Mouse (Mus musculus) CD8-positive naive resting alpha-beta T cell, adult 2 months (primary cell): Measurements from ENCODE around the gene Irgm2.
"Not testable (repeated sequence)": the region's sequence is repeated elsewhere in the genome, so short reads cannot be mapped to it uniquely, and the experiment has no call there.

Experiments used
- DNase-seq, 2 experiments: peaks; one replicate each; pipeline ENCODE4 v3.0.0; 2022; ENCODE audit warnings: low read depth in 2 of 2, low spot score in 2 of 2

Irgm2 gene

DNA sequence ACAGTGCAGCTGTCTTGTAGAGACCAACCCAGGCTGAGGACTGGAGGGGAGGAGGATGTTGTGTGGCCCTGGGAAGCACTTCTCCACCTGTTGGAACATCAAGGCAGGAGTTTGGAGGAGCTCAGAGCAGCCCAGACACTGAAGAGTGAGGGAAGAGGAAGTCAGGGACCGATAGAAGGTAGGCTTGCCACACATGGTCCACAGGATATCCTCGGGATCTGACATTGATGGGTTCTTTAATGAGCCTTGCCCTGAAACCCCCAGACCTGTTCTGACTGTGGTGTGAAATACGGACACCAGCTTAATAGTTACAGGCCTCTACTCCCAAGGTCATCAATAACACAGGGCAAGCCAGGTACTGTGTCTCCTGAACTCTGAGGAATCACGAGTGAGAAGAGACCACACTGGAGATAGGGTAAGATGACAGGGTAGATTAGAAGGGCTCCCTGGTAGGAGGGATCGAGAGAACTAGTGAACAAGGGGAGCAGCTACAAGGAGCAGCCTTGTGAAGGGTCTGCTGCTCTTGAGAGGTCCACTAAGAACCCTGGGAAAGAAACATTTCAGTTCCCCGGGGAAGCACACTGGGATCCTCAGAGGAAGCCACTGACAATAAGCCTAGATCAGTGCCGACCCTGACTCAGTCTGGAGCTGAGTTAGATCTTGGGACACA lies 14.4 kb downstream of the Irgm2 start:
- no peak for DNase-seq

DNA sequence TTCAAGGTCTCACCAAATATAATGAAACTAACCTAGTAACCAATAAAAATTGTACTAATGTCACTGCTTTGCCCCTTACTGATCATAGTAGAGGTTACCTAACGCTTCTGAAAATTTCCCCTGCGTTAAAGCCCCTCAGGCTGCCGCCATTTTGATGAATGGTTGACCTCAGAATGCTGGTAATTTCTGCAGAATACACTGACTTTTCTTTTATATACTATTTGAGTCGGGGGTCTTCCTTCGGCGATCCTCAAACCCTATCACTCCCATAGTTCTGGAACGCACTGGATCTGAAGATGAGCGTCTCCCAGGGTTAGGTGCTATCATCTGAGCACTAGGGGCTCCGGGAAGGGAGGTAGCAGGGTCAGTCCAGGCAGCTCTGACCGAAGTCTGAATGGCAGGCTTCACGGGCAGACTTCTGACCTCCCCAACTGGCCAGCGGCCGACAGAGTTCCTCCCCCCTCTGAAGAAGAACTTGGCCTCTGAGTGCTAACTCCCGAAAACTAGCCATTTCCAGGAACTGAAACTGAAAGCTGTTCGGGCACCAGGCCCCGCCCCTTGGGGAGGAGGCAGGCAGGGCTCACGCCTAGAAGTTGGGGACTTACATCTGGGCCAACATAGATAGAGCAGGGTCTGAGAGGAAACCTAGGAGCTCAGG lies 15.1 kb downstream of the Irgm2 start:
- DNase-seq: peak; percentile 65 to 79

DNA sequence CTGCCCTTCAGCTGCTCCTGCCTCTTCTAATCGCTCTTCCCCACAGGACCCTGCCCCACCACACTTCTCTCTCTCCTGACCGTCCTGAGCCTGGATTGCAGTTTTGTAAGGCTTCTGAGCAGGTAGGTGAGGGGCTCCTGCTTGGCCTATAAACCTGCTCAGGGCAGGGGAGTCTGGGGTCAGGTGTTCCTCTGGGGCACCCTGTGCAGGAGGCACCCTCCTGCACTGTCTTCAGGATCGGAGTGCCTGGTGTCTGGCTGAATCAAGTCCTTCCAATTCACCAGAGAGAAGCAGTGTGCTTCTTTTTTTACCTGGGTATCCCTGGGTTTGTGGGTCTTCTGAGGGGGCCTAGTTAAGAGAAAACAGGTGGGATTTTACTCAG lies 15.6 kb downstream of the Irgm2 start:
- not testable (repeated sequence) for DNase-seq

DNA sequence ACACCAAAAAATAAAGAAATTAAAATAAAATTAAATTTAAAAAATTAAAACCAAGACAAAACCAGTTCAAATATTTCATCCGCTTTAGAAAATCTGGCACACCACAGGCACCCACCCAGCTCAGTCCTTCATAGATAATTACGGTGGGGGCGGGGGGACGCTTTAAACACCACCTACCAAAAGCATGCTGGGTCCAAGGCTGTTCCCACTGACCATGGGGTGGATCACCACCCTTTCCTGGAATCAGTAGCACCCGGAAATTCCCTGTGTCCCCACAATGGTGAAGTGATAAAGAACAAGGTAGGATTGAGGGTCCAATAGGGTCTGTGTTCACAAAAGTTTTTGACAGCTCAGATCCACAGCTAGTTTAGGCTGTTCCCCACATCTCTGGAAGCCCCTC lies 16.4 kb downstream of the Irgm2 start:
- no peak for DNase-seq

DNA sequence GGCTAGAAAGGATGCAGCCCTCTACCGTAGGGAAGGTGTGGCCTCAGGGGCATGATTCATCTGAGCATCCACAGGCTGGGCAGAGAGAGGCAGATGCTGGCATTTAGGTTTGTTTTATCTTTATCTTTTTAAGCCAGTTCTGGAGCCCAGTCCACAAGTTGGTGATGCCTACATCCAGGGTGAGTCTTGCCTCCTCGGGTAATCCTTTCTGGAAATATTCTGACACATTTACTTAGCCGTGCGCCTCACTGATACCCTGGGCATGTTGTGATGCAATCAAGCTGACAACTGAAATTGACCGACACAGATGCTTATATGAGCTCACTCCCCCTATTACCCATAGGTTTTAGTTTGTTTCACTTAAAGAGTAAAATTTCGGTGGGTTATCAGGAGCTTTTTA lies 17.4 kb downstream of the Irgm2 start:
- DNase-seq: no peak

DNA sequence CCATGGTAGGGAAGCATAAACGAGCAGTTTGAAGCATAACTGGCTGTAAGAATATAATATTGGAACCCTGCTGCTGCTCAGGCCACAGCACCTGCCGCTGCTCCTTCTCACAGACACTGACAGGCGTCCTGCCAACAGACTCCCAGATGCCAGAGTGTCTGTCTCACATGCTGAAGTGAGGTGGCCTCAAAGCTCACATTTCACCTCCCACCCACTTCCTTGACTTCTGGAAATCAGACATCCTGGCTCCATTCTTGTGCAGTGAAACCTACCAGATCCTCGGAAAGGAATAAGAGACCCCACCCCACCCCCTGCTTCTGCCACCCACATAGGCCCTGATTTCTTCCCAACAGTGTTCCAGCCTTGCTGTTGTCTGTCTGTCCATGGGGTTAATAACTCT lies 24.3 kb downstream of the Irgm2 start:
- DNase-seq: no peak

DNA sequence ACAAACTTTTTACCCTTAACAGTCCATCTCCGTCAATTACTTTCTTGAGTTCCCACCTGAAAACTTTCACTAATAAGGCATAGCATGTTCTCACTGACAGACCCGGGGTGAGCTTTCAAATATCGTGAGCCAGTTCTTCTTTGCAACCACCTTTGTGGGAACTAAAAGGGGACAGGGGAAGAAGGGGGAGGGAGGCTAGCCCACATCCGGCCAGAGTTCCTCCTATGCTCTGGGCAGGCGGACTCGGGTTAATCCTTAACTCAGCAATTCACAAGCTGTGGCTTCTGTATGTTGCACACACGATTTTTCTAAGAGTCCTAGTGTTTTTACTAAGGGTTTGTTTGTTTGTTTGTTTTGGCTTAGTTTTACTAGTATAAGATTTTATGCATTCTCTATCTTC lies 24.9 kb downstream of the Irgm2 start:
- DNase-seq: peak in 1 of 2 experiments; percentile 33

DNA sequence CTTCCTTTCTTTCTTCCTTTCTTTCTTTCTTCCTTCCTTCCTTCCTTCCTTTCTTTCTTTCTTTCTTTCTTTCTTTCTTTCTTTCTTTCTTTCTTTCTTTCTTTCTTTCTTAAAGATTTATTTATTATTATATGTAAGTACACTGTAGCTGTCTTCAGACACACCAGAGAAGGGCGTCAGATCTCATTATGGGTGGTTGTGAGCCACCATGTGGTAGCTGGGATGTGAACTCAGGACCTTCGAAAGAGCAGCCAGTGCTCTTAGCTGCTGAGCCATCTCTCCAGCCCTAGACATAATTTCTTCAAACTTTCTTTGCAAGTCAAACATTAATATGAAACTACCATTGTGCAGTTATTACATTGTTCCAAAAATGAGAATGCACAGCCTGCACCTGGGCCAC lies 25.5 kb downstream of the Irgm2 start:
- DNase-seq: not testable (repeated sequence)

DNA sequence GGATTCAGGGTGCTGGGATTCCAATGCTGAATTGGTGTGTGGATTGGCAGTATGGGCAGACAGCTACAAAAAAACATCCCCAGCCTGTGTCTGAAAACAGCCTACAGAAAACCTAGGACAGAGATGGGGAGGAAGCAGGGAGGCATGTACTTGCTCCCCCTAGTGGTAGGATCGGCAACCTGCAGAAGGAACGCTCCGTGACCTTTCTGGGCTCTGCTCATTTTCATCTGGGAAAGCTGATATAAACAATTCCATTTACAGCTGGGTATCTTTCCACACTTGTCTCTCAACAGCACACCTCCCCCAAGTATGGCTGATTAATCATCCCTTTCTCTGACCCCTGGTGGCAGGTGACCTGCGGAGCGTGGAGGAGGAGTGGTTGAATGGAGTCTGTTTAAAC lies 26.2 kb downstream of the Irgm2 start:
- peak; percentile 70 to 78 for DNase-seq

DNA sequence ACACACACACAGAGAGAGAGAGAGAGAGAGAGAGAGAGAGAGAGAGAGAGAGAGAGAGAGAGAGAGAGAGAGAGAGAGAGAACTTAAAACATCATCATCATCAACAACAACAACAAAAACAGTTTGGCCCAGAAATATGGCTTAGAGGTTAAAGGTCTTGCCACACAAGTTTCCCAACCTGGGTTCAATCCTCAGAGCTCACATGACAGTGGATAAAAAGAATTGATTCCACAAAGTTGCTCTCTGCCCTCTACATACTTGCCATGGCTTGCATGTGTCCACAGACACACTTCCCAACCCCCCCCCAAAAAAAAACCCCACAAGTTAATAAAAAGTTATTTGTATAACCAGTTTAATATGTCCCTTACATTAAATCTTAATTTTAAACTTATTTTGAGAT lies 27.0 kb downstream of the Irgm2 start:
- no peak for DNase-seq

DNA sequence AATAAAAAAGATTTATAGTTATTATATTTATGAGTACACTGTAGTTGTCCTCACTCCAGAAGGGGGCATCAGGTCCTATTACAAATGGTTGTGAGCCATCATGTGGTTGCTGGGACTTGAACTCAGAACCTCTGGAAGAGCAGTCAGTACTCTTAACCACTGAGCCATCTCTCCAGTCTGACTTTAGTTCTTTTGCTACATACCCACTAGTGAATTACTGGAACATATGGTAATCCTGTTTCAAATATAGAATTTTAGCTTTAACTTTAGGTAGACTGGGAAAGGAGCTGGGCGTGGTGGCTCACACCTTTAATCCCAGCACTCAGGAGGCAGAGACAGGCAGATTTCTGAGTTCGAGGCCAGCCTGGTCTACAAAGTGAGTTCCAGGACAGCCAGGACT lies 28.6 kb downstream of the Irgm2 start:
- DNase-seq: not testable (repeated sequence)

DNA sequence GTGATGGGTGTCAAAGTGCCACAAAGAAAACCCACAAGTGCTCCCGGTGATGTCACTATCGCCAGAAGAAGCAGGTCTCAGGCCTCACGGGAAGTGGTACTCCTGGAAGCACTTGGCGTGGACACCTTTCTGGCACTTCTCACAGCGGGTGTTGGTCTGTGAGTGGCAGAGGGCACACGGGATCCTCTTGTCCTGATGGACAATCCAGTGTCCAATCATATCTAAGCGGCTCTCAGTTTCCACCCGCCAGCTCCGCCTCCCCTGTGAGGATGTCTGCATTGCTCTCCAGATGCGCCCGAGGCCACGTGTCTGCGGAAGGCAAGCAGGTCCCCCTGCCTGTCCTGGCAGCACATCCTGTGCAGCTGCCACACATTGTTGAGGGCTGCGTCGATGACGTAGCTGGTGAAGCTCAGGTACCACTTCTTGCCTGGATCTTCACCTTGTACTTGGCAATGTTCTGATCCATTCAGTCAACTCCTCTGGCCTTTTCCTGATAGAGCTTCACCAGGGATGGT lies 31.0 kb downstream of the Irgm2 start:
- DNase-seq: peak in 1 of 2 experiments; percentile 27

DNA sequence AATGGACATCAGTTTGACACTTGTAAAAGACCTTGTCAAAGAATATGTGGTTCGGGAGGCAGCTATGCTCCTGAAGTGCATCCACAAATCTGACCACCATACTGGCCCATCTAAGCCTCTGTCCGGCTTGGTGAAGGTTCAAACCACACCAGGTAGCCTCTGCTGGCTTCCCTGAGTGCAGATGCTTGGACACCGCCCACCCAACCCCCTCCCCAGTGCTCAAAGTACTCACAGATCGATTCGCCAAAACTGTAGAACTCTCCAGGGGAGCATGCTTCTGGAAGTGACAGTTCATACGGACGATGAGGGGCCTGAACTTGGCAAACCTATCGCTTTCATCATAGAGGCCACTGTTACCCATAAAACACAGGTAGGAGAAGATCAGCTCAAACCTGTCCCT lies 31.7 kb downstream of the Irgm2 start:
- DNase-seq: no peak

DNA sequence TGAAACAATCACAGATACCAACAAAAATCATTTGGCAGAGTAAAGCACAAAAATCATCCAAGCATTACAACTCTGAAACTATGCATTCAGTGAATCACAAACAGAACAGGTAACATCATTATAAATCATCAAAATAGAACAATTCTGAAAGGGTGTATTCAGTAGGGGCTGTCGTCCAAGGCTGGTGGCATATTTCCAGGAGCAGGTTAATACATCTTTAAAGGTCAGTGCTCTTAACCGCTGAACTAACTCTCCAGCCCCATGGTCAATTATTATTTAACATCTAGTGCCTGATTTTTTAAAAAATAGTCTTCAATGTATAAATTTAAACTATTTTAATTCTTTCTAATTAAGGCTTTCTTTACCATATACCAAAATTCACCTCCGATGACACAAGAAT lies 35.1 kb downstream of the Irgm2 start:
- not testable (repeated sequence) for DNase-seq

DNA sequence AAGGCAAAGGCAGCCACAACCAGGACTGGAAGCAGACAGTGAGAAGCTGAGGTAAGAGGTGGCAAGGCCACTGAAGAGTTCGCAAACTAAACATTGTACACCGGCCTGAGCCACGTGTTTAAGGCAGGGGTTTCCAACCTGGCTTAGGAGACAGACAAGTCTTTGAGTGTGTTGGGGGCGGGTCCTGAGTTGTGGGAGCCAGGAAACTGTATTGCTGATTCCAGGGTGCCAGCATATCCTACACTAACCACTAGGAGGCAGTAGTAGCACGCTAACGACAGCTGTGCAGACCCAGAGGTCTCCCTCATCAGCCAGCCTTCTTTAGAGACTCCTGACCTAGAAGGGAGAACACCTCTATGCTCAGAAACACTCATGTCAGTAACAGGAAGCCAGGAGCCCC lies 35.7 kb downstream of the Irgm2 start:
- DNase-seq: peak; percentile 55 to 68

DNA sequence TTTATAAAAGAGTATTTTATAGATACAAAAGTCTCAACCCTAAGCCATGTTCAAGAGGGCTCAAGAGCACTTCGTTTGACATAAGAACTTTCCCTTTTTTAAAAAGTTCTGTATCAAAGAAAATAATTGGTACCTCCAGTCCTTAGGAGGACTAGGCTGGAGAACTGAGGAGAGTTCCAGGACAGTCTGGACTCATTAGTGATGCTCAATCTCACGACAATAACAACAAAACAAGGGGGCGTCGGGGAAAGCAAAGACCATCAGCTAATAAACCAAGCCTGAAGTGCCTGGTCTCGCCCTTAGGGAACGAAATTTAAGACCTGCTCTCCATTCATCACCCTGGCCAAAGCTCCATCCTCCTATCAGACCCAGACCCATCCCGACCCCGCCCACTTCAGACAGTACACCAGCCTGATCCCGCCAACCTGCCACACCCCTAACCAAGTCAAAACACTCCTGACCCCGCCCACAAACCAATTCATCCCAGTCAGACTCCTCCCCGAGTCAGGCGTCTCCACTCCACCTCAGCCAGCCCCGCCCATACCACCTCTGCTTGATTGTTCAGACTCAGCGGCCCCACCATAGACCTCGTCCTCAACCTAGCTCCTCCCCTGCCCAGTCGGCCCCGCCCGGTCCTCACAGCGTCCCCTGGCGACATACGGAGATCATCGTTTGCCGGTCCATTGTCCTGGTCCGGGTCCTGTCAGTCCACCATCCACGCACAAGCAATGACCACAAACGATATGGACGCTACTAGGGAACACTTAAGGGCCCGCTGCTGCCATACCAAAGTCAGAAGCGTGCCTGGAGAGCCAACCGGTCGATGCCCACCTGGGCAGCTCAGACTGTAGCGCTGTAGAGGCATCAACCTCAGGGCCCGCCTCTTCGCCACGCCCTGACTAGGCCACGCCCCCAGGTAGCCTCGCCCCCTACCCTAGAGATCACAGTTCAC lies 39.7 kb downstream of the Irgm2 start:
- DNase-seq: peak; percentile 49 to 68

DNA sequence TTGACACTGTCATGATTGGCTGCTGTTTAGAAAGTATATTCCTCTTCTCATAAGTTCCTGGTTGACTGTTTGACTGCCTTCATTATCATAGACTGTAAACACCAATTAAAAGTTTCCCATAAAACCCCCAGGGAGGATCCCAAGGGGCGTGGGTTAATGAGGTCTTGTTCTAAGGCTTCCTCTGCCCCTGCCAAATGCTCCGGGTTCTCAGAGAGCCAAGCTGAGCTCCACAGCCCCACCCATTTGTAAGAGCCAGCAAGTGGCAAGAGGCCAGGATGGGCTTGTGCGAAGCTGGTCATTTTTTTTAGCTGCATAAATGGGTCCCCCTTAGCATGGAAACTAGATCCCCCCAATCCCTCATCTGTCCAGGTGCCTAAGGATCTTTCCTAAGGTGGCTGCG lies 47.9 kb downstream of the Irgm2 start:
- no peak for DNase-seq

DNA sequence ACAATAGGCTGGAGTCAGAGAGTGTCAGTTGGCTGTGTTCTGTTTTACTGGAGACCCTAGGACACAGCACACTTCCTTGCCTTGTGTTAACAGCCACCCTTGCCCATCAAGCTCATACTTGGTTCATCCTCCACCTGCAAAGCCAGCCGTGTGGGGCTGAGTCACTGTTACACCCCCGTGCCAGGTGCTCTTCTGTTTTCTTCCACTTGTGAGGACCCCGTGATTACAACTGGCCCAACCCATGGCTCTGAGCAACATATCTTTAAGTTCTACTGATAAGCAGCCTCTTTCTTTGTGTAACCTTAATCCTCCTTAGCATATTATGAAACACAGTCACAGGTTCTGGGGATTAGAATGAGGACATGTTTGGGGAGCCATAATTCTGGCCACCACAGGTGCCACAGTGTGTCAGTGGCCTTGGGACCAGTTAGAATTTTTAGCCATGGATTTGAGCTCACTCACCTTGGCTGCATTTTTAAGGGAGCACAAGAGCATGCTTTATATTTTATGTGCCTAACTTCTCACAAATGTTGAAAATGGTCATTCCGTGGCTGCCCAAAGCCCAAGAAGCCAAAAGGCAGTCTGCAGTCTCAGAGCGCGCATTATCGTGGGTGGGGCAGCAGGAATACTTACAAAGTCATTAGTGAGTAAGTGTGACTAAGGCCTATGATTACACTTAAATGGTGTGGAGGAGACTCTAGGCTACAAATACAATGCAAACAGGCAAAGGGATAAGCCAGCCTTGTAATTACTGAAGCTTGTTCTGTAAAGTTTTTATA lies 50.0 kb downstream of the Irgm2 start:
- DNase-seq: no peak

DNA sequence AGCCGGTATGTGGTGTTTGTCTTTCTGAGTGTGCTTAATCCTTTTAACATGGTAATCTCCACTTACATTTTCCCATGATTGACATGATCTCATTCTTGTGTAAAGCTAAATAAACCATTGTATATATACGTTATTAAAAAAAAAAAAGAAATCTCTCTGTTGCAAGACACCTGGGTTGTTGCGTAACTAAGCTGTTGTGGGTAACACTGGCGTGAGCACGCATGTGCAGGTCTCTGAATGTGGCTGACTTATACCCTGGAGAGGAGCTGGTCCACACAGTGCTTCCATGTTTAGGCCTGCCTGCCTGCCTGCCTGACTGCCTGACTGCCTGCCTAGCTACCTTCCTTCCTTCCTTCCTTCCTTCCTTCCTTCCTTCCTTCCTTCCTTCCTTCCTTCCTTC lies 51.1 kb downstream of the Irgm2 start:
- no peak for DNase-seq

DNA sequence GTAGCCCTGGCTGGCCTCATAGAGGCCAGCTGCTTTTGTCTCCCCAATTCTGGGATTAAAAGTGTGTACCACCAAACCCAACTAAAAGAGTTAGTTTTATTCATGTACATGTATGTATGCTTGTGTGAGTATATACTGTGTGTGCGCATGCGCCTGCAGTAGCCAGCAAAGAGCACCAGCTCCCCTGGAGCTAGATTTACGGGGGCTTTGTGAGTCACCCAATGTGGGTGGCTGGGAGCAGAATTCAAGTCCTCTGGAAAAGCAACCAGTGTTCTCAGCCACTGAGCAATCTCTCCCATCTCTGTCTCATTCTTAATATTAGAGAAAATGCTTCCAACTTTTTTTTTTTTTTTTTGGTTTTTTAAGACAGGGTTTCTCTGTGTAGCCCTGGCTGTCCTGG lies 55.0 kb downstream of the Irgm2 start:
- DNase-seq: no peak

DNA sequence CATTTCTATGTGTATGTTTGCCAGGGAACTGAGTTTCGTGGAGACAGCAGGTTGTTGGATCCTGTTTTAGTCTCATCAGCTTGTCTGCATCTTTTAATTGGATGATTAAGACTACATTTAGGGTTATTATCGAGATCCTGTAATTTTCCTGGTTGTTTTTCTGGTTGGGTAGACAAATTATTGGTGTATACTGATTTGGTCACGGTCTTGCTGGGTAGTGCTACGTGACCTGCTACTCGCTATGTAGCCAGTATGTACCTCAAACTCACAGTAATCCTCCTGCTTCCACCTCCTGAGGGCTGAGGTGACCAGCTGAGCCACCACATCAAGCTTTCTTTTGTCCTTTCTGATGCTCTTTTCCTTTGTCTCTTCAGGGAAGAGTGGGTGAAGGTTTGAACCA lies 58.4 kb downstream of the Irgm2 start:
- DNase-seq: no peak
